Mouse (Mus musculus): ENCODE data around the gene Tas2r135. TPM values are rescaled to one million over a fixed set of nuclear protein-coding genes. Genes with fewer than 3 reads are reported as not detected.

The Tas2r135 gene
- total RNA-seq, 1 experiment from 2014 or later: not detected

GRCm38 (mm10) chr6:42372816-42373547 lies 32.3 kb upstream of the Tas2r135 start, which contains the start of gene Epha1:
Gene Epha1, minus strand, starts transcription at chr6:42373268.
- peak; percentile 63 for ATAC-seq (replicated peaks; ENCODE audit: low read depth, poor library complexity, severe bottlenecking)

DNA sequence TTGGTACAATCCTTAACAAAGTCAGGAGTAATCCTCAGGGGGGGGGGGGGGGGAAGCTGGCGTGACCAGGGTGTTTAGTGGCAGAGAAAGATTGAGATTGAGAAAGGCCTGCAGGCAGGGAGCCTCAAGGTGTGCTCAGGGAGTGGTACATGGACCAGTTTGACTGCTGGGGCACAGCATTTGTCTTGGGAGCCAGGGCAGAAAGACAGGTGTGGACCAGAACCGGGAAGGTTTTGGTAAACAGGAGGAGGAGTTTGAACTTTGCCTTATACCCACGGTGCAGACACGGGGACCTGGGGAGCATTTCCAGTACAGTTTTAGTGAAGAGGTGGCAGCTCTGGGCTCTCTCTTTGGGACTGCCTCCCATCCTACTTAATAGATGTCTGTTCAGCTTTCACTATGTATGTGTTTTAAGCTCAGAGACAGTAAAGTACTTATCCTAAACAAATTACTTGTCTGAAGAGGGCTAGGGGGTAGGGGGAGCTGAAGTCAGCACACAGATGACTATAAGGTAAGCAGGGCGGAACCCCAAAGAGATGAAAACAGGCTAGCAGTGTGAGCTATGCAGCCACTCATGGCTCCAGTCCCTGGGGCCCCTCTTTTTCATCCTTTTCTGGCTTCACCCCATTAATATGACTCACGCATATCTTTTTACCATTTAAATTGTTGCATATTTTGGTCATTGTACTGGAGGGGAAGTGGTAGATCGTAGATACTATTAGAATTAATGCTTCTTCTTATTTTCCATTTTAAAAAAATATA lies 31.4 kb upstream of the Tas2r135 start:
- no peak for ATAC-seq (replicated peaks; ENCODE audit: low read depth, poor library complexity, severe bottlenecking)

GRCm38 (mm10) chr6:42374701-42375100 lies 30.5 kb upstream of the Tas2r135 start:
- ATAC-seq (replicated peaks; ENCODE audit: low read depth, poor library complexity, severe bottlenecking): no peak

- ATAC-seq (replicated peaks; ENCODE audit: low read depth, poor library complexity, severe bottlenecking): no peak
Observed at GRCm38 (mm10) chr6:42375131-42375530, 30.1 kb upstream of the Tas2r135 start.

DNA sequence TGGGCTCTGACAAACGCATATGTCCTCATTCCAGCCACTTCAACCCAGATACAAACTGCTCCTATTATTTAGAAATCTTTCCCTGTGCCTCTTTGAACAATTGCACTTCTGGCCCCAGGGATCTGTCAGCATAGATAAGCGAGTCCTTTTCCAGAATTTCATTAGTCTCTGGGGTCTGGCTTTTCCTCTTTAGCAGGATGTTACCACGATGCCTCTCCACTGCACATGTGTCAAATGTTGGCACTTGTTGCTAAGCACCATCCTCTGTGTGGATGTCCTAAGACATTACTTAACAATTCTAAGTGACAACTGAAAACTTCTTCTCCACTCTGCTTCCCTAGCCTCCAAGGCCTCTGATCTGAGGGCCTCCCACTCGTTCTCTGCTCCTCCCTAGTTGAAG lies 29.2 kb upstream of the Tas2r135 start:
- peak; percentile 38 for ATAC-seq (replicated peaks; ENCODE audit: low read depth, poor library complexity, severe bottlenecking)

GRCm38 (mm10) chr6:42376504-42377019 lies 28.7 kb upstream of the Tas2r135 start:
- ATAC-seq (replicated peaks; ENCODE audit: low read depth, poor library complexity, severe bottlenecking): peak; percentile 24

- ATAC-seq (replicated peaks; ENCODE audit: low read depth, poor library complexity, severe bottlenecking): no peak
Observed at GRCm38 (mm10) chr6:42377280-42377679, 28.0 kb upstream of the Tas2r135 start.

DNA sequence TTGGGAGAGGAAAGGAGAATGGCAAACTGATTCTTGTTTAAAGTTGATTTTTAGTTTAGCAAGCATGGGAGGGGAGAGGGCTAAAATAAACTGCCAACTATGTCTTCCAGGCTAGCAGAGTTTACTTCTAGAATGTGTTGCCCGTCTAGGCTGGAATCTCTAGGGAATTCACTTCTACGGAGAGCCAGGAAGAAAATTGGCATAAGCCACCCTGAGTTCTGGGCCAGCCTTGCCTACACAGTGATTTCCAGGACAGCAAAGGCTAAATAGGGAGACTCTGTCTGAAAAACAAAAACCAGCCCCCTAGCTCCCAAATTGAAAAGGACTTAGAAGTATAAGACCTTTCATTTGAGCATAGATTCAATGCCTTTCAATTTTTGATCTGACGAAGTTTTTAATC lies 25.7 kb upstream of the Tas2r135 start:
- no peak for ATAC-seq (replicated peaks; ENCODE audit: low read depth, poor library complexity, severe bottlenecking)

GRCm38 (mm10) chr6:42380416-42381144 lies 24.7 kb upstream of the Tas2r135 start:
- peak; percentile 43 for ATAC-seq (replicated peaks; ENCODE audit: low read depth, poor library complexity, severe bottlenecking)

GRCm38 (mm10) chr6:42381221-42381620 lies 24.0 kb upstream of the Tas2r135 start:
- ATAC-seq (replicated peaks; ENCODE audit: low read depth, poor library complexity, severe bottlenecking): no peak

DNA sequence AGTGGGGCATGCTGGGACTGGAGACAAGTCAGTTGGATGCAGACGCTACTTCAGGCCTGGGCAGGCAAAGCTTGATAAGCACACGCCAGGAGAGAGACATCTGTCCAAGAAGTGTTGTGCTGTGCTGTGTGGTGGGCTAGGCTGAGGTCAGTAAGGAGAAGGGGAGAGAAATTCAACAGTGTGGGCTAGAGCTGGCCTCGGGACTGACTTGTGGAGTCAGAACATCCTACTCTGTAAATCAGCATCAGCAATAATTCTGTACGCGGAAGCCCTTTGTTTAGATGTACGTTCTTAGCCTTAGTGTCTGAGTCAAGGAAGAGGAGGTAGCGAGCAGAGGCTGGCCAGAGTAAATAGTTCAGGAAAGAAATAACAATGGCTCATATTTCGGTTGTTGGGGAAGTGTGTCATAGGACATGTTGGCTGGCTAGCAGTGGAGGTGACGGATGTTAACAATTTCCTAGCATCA lies 23.3 kb upstream of the Tas2r135 start:
- peak; percentile 72 for ATAC-seq (replicated peaks; ENCODE audit: low read depth, poor library complexity, severe bottlenecking)

GRCm38 (mm10) chr6:42383360-42383759 lies 21.9 kb upstream of the Tas2r135 start:
- ATAC-seq (replicated peaks; ENCODE audit: low read depth, poor library complexity, severe bottlenecking): no peak

- 0 out of 2 replicates have a peak, but pooled peaks have one; percentile 17 for ATAC-seq (replicated peaks; ENCODE audit: low read depth, poor library complexity, severe bottlenecking)
Observed at GRCm38 (mm10) chr6:42385635-42386034, 19.6 kb upstream of the Tas2r135 start.

- ATAC-seq (replicated peaks; ENCODE audit: low read depth, poor library complexity, severe bottlenecking): 0 out of 2 replicates have a peak, but pooled peaks have one; percentile 16
Observed at GRCm38 (mm10) chr6:42391796-42392330, 13.4 kb upstream of the Tas2r135 start.

GRCm38 (mm10) chr6:42395960-42396809 lies 9.0 kb upstream of the Tas2r135 start:
- ATAC-seq (replicated peaks; ENCODE audit: low read depth, poor library complexity, severe bottlenecking): peak; percentile 84

GRCm38 (mm10) chr6:42397041-42397657 lies 8.1 kb upstream of the Tas2r135 start:
- peak; percentile 56 for ATAC-seq (replicated peaks; ENCODE audit: low read depth, poor library complexity, severe bottlenecking)

GRCm38 (mm10) chr6:42398285-42398684 lies 6.9 kb upstream of the Tas2r135 start:
- peak; percentile 65 for ATAC-seq (replicated peaks; ENCODE audit: low read depth, poor library complexity, severe bottlenecking)

GRCm38 (mm10) chr6:42398998-42399397 lies 6.2 kb upstream of the Tas2r135 start:
- no peak for ATAC-seq (replicated peaks; ENCODE audit: low read depth, poor library complexity, severe bottlenecking)

GRCm38 (mm10) chr6:42399938-42400337 lies 5.3 kb upstream of the Tas2r135 start, which contains the start of gene Tas2r143:
Gene Tas2r143, plus strand, starts transcription at chr6:42400238.
- ATAC-seq (replicated peaks; ENCODE audit: low read depth, poor library complexity, severe bottlenecking): no peak
